Mouse (Mus musculus) NIH3T3 (cell line): Measurements from ENCODE around the gene Wap.

ENCODE experiments used
- DNase-seq: peaks from one replicate; pipeline ENCODE4 v3.0.0-alpha.2; 2012; ENCODE audit warnings: low read depth

The Wap gene

GRCm38 (mm10) chr11:6638537-6638936, at the start of gene Wap:
Wap (minus strand) TSS chr11:6638637.
- no peak for DNase-seq

DNA sequence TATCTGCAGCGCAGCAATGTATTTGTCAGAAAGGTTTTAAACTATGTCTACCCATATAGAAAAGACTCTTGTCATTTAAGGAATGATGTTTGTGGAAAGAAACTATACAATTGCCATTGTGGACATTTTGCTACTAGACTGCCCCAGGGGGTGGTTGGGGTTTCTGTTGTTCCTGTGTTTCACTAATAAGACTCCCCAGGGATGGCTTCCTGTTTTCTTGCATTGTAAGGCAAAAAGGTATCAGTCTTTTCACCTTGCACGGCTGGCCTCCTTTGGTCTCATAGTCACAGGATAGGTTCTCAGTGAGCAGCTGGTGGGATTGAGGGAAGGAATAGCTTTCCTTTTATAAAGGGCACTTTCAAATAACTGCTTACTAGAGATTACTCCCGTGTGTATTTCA, 46.3 kb upstream of the Wap start:
- no peak for DNase-seq

DNA sequence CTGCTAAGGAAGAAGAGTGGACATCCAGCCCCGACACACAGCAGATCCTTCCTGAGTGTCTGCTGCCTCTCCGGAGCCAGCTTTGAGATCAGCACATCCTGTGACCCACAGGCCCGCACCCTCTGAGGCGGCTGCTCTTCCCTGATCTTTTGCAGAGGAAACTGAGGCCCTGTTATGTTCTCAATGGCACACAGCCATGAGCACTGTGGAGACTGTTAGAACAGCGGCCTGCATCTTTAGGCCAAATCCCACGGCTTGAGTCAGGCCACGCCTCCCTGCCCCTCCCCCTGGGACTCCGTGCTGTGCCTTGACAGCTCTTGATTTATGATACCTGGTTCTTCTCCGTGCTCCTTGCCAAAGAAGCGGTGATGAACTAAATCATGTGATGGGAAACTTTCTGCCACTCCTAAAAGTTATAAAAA, 42.0 kb upstream of the Wap start:
- peak; percentile 97 for DNase-seq

DNA sequence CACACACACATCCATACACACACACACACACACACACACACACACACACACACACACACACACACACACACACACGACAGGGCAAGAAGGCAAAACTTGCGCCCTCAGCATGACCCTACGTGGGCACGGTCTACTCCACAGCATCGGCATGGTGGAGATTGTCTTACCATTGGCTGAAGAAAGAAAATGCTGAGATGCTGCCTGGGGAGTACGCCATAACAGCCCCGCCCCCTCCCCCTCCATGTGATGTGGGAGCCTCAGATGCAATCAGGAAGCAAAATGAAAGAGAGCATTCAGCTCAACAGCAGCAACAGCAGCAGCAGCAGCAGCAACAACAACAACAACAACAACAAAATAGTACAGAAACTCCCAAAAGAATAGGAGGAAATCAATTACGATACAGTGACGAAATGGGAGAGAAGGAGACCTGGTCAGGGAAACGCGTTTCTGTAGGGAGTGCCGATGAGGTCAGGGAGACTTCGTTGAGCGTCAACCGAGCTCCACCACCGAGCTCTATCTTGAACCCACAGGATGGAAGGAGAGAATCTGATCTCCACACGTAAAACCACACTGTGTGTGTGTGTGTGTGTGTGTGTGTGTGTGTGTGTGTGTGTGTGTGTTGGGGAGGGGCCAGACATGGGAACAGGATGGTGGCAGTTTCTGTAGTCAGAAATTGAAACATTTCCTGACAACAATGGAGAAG, 41.4 kb upstream of the Wap start:
- peak; percentile 44 for DNase-seq

DNA sequence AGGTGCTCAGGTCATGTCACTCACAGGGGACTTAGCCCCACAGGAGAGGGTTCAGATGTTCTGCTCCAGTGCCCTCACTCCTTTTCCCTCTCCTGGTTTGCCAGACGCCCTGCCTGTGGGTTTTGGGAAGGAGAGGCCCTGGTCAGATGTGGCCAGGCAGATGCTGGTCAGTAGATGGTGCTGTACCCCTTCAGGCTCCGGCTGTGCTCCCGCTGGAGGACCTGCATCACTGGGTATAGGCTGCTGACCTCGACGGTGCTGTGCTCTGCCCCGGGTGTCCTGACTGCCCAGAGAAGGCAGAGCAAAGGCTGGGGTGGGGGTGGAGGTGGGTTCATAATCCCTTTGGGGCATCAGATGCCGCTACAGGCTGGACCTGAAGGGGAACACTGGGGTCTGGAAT, 39.1 kb upstream of the Wap start:
- peak; percentile 69 for DNase-seq

DNA sequence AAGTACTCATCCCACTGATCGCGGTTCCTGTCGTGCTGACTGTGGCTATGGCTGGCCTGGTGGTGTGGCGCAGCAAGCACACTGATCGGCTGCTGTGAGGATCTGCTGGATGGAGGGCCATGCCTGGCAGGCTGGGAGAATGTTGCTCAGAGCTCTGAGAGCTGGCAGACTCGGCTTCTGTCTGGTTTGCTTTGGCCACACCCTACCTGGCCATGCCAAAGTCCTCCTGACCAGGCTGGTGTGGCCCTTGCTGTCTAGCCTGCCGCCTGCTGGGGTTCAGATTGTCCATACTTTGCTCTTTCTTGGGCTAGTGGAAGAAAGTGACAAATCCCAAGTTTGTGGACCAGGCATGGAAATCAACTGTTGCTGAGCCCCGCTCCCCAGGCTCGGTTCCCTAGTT, 38.2 kb upstream of the Wap start:
- no peak for DNase-seq

GRCm38 (mm10) chr11:6675402-6675801, 37.0 kb upstream of the Wap start:
- no peak for DNase-seq

DNA sequence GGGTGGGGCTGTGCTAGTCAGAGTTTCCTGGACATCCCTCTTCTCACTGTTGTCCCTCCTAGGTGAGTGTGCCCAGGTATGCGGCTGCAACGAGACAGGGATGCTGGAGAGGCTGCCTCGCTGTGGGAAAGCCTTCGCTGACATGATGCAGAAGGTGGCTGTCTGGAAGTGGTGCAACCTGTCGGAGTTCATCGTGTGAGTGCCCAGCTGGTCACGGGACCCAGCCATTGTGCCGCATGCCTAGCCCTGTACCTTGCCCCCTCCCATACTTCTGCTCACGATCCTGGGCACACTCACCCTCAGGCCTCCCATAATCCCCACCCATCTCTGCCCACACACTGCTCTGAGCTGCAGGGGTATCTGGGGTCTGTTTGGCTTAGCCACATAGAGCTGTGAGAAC, 36.3 kb upstream of the Wap start:
- DNase-seq, result no peak

DNA sequence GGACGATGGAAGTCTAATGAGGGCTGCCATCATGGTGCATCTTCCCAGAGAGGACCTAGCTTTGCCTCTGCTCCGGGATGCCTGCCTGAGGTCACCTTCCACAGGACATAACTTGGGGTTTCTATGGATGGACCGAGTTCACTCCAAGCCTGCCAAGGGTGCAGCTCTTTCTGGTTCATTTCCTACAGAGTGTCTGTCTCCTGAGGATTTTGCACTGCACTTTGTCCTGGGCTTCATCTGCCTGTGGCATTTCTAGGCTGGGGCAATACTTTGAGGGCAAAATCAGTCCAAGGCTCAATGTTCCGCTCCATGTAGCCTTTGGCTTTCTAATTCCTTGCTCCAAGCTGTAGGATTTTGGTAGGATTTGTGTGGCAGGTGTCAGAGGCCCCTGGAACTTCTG, 32.4 kb upstream of the Wap start:
- no peak for DNase-seq

DNA sequence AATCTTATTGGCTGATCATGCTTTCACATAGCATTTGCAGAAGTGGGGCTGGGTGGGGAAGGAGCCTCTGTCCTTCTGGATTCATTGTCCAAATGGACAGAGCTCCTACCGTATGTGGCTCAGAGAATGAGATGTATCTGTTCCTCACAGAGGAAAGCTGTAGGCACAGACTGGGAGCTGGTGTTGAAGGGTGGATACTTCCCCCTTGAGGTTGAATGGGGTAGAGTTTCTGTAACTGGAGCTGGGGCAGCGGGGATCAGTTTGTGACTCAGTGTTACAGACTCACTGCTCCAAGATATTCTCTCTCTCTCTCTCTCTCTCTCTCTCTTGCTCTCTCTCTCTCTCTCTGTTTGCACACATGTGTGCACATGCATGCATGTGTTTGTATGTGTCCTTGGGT, 31.6 kb upstream of the Wap start:
- peak; percentile 72 for DNase-seq

DNA sequence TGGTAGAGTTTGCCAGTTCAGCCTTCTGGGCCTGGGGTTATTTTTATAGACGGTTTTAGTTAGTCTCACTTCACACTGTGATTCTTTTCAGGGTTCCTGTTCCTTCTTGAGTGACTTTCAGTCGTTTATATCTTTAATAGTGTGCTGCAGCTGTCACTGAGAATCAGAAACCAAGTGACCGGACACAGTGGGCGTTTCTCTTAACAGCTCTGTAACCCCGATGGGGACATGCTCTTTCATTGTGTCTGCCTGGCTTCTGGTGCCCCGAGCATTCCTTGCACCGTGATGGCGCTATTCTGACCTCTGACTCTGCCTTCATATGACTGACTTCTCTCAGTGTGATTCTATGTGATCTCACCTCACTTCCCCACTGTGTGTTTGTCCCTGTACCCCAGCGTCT, 30.6 kb upstream of the Wap start:
- DNase-seq, result no peak

DNA sequence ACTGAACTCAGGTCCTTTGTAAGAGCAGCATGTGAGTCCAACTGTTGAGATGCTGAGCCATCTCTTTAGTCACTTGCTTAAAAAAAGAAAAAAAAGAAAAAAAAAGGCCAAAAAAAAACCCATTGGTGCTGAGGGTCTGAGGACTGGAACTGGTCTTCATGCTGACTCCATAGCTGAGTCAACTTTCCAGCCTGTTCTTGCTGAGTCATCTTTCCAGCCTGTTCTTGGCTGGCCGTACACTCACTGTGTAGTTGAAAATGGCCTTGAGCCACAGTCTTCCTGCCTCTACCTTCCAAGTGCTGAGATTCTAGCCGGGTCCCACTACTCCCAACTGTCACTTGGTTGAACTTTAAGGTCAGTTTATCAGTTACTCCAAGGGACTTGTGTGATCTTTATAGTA, 28.2 kb upstream of the Wap start:
- peak; percentile 67 for DNase-seq

DNA sequence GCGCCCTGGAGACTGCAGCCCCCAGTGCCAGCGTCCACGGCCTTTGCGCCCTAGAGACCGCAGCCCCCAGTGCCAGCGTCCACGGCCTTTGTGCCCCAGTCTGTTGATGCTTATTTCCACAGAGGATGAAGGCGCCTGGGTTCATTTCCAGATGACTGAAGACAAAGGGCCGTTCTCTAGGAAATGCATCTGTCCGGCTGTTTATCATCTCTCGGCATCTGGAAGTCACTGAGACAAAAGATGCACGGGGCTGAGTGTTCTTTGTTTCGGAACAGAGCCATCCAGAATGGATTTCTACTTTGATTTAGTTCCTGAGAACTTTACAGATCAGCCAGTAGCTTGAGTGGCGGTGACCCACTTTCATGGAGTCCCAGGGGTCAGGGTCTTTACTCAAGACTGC, 22.8 kb upstream of the Wap start:
- DNase-seq, result no peak

GRCm38 (mm10) chr11:6658271-6658670, 19.8 kb upstream of the Wap start, which contains the start of gene Ramp3:
Ramp3 (plus strand) TSS chr11:6658521.
- DNase-seq, result peak; percentile 85

- peak; percentile 94 for DNase-seq
These were observed 16.5 kb upstream of the Wap start for GRCm38 (mm10) chr11:6654903-6655302.

GRCm38 (mm10) chr11:6652978-6653377, 14.5 kb upstream of the Wap start:
- peak; percentile 35 for DNase-seq

GRCm38 (mm10) chr11:6650519-6650918, 12.1 kb upstream of the Wap start:
- no peak for DNase-seq

DNA sequence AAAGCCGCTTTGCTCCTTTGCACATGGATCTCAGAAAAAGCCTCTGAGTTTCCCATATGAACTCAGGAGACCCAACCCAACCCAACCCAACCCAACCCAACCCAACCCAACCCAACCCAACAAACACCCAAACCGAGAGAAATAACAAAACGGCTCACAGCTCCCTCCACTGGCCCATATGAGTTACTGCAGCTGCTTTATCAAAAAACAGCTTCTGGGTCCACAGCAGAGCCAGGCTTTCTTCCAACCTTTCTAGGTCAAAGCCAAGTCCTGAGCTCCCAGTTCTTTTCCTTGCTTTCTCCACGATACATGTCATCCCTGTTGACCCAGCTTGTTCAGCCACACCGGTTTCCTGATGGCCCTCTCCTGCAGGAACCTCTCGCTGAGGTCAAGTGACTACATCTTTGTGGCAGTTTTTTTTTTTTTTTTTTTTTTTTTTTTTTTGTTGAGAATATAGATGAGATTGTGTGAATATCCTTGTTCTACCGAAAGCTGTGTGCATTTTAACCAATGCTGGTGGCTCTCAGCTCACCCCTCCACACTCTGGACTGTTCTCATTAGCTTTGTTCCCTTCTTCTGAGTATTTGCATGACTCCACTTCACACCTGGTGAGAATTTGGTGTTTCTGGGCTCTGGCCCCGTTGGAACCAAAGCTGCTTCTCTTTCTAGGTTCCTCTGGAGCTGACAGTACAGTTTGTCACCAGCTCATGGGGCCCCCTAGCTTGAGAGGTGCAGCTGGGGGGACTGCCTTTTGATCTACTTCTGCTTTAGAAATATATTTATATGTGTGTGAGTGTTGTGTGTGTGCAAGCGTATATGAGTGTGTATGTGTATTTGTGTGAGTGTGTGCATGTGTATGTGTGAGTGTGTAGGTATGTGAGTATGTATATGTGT, 9.6 kb upstream of the Wap start:
- peak; percentile 42 for DNase-seq

DNA sequence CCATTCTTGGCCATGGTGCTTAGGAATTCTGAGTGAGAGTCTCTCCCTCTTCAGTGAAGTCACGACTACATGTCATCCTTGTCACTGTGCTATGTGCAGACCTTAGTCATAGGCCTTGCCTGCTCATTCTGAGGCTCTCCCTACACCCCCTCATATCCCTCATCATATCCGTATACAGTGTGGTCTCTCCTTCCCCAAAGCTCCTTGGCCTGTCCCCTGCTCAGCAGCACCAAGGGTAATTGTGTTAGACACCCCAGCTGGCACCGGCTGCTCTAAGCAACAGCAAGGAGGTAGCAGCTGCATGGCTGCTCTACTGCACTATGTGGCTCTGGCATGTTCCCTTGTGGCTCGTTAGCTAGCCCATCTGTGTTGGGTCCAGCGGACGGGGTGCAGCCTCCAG, 6.1 kb upstream of the Wap start:
- no peak for DNase-seq

GRCm38 (mm10) chr11:6639072-6639471, 635 bp upstream of the Wap start:
- no peak for DNase-seq

DNA sequence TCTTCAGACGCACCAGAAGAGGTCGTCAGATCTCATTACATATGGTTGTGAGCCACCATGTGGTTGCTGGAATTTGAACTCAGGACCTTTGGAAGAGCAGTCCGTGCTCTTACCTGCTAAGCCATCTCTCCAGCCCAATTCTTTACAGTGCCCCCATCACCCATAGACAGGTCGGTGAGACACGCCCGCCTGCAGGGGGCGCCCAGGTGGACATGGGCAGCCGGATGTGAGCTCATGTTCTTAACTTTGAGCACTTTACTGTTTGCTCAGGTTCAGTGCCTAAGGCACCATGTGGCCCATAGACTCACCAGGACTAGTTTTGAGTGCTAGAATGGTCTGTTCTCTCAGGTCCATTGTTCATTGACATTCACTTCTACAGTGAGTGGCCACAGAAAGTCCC, 2.3 kb downstream of the Wap start:
- DNase-seq, result peak; percentile 10

DNA sequence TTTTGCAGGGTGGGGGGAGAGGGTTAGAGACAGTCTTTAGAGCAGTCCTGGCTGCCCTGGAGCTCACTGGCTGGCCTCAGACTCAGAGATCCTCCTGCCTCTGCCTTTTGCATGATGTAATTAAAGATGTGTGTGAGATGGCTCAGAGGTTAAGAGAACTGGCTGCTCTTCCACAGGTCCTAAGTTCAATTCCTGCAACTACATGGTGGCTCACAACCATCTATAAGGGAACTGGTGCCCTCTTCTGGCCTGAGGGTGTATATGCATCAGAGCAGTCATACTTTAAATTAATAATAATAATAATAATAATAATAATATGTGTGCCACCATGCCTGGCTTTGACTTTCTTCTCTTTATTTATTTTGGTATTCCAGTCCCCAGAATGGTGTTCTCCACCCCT, 8.8 kb downstream of the Wap start:
- DNase-seq, result peak; percentile 66

GRCm38 (mm10) chr11:6628568-6628967, 9.9 kb downstream of the Wap start:
- peak; percentile 77 for DNase-seq
